Mouse (Mus musculus) liver, postnatal 0 days (tissue): ENCODE results near the gene Armc6. TPM values are rescaled to one million over a fixed set of nuclear protein-coding genes. Genes with fewer than 3 reads are reported as not detected.

Source experiments
- ATAC-seq: fragments of 200-750 bp; cut with Nextera tagmentation; 2 replicates; pipeline ENCODE4 v1.8.0; 2017; ENCODE audit warnings: mild to moderate bottlenecking, moderate library complexity
- DNase-seq: peaks from one replicate; pipeline ENCODE4 v3.0.0-alpha.2; 2016
- H3K27ac ChIP-seq: fragments of 300-500 bp; sonication (generic); 2 replicates; pipeline ENCODE4 v1.5.1; 2014; ENCODE audit warnings: antibody characterized with exemption, moderate library complexity, mild to moderate bottlenecking, low read depth
- H3K27me3 ChIP-seq: fragments of 300-500 bp; sonication (generic); 2 replicates; pipeline ENCODE4 v1.6.1; 2014; ENCODE audit warnings: low read length, control low read depth, mixed read lengths; ENCODE audit not compliant: insufficient read depth
- H3K36me3 ChIP-seq: fragments of 300-500 bp; sonication (generic); replicated peaks from 2 replicates; pipeline ENCODE4 v1.6.1; 2014; ENCODE audit warnings: mild to moderate bottlenecking, control low read depth, low read length, moderate library complexity, mixed read lengths; ENCODE audit not compliant: insufficient read depth
- H3K4me1 ChIP-seq: fragments of 300-500 bp; sonication (generic); 2 replicates; pipeline ENCODE4 v1.6.1; 2014; ENCODE audit warnings: antibody characterized with exemption, mild to moderate bottlenecking, control low read depth; ENCODE audit not compliant: insufficient read depth
- H3K4me2 ChIP-seq: fragments of 300-500 bp; sonication (generic); 2 replicates; pipeline ENCODE4 v1.6.1; 2014; ENCODE audit warnings: low read depth, mild to moderate bottlenecking, low read length, moderate library complexity, mixed read lengths
- H3K4me3 ChIP-seq: fragments of 300-500 bp; sonication (generic); 2 replicates; pipeline ENCODE4 v1.5.1; 2014; ENCODE audit warnings: low read depth, low read length
- H3K9ac ChIP-seq: fragments of 300-500 bp; sonication (generic); replicated peaks from 2 replicates; pipeline ENCODE4 v1.6.1; 2014; ENCODE audit warnings: mild to moderate bottlenecking, moderate library complexity
- H3K9me3 ChIP-seq: fragments of 300-500 bp; sonication (generic); 2 replicates; pipeline ENCODE4 v1.6.1; 2016; ENCODE audit warnings: mild to moderate bottlenecking, control low read depth, low read length, mixed read lengths
- CTCF ChIP-seq: sonication (generic); IDR thresholded peaks from 2 replicates; pipeline ENCODE4 v1.5.1; 2016; ENCODE audit warnings: antibody characterized with exemption, low read depth
- EP300 ChIP-seq: IDR thresholded peaks from 2 replicates; pipeline ENCODE4 v1.6.1; 2016; ENCODE audit warnings: antibody characterized with exemption, low read depth, mild to moderate bottlenecking
- WGBS: fragments of 180-500 bp; shearing (Covaris S2); extraction: QIAGEN DNeasy Blood & Tissue Kit; methylation state at CpG from one replicate; pipeline ENCODE4 v1.1.7; 2014; ENCODE audit not compliant: insufficient replicate concordance; 5-methylcytosine and 5-hydroxymethylcytosine counted together
- polyA plus RNA-seq: library from polyadenylated mRNA; unstranded; fragments of >200 nt; fragmentation: Nextera tagmentation; extraction: Ambion mirVana; gene quantifications from 2 replicates; pipeline ENCODE4 v1.2.1, GENCODE M21; 2015

Armc6 gene
- polyA plus RNA-seq, 1 experiment from 2014 or later = 6.3 TPM

GRCm38 (mm10) chr8:70246622-70247021, 12.4 kb upstream of the Armc6 start:
- no peak for ATAC-seq
- H3K27ac ChIP-seq = no peak overlapping the region
- DNase-seq = no peak
- no peaks in the 10 kb centered on the region for H3K9me3 ChIP-seq
- H3K9ac ChIP-seq = no peak overlapping the region
- 91% methylated on average over 6 of the region's 6 CpGs for WGBS
- no peaks in the 10 kb centered on the region for H3K4me1 ChIP-seq
- no peak for TF ChIP-seq CTCF
- no peak for TF ChIP-seq EP300
- H3K27me3 ChIP-seq = no peaks in the 10 kb centered on the region
- H3K4me2 ChIP-seq = no peak overlapping the region
- H3K36me3 ChIP-seq = peaks cover 66% of the 10 kb centered on the region
- H3K4me3 ChIP-seq = no peak overlapping the region

- Histone ChIP-seq H3K4me1 (peaks cover 7% of the 10 kb centered on the region), H3K4me2 (no peak overlapping the region), H3K27me3 (no peaks in the 10 kb centered on the region), H3K27ac (no peak overlapping the region), H3K36me3 (peaks cover 51% of the 10 kb centered on the region), H3K9me3 (no peaks in the 10 kb centered on the region), H3K4me3 (no peak overlapping the region), H3K9ac (no peak overlapping the region)
- ATAC-seq (no peak), DNase-seq (no peak)
- 87% methylated on average over 5 of the region's 5 CpGs for WGBS
- TF ChIP-seq EP300 (no peak), CTCF (peak; percentile 44)
These were observed 6.4 kb upstream of the Armc6 start for GRCm38 (mm10) chr8:70240642-70241041.

GRCm38 (mm10) chr8:70237842-70238241, 3.6 kb upstream of the Armc6 start:
- Histone ChIP-seq H3K9me3 (no peaks in the 10 kb centered on the region), H3K4me3 (no peak overlapping the region), H3K4me1 (peaks cover 20% of the 10 kb centered on the region), H3K4me2 (no peak overlapping the region), H3K36me3 (peaks cover 36% of the 10 kb centered on the region), H3K27me3 (no peaks in the 10 kb centered on the region), H3K9ac (no peak overlapping the region), H3K27ac (no peak overlapping the region)
- ATAC-seq (no peak), DNase-seq (no peak)
- 66% methylated on average over 2 of the region's 2 CpGs for WGBS
- TF ChIP-seq EP300 = no peak
- no peak for TF ChIP-seq CTCF

DNA sequence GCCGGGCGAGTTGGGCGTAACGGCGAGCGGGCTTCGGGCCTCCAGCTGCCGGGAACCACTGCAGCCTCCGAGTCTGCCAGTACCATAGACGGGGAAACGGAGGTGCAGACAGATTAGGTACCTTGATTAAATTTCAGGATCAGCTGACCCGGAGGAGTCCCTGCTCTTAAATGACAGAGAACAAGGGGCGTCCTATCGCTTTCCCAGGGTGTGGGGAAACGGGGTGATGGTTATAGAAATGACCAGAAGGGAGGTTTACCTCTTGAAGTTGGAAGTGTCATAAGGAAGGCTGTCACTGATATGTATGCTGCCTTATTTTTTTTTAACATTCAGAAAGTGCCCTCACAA, 489 bp upstream of the Armc6 start:
- peaks cover 20% of the 10 kb centered on the region for H3K4me1 ChIP-seq
- H3K27me3 ChIP-seq = no peaks in the 10 kb centered on the region
- peak overlapping the region; percentile 98 for H3K27ac ChIP-seq
- H3K4me3 ChIP-seq = peak overlapping the region; percentile 68
- DNase-seq = no peak
- no peak for TF ChIP-seq CTCF
- TF ChIP-seq EP300 = no peak
- ATAC-seq = no peak
- under 1% methylated on average over 15 of the region's 15 CpGs for WGBS
- H3K9ac ChIP-seq = peak overlapping the region; percentile 91
- H3K4me2 ChIP-seq = peak overlapping the region; percentile 89
- H3K9me3 ChIP-seq = no peaks in the 10 kb centered on the region
- peaks cover 19% of the 10 kb centered on the region for H3K36me3 ChIP-seq

DNA sequence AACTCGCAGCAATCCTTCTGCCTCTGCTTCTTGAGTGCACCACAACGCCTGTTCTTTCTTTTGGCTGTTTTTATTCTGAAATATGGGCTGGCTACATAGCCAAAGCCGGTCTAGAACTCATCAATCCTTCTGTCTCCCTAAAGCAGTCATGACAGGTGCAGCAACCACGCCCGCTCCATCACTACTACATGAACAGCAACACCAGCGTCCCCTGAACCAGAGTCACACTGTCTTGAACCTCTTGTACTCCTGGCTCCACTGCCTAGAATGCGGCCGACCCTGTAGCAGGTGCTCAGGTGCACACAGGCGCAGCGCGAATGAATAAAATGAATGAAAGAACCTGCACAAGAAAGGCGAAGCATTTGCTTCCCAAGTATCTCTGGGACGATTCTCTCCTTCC, 660 bp downstream of the Armc6 start:
- Histone ChIP-seq H3K4me2 (peak overlapping the region; percentile 89), H3K27me3 (no peaks in the 10 kb centered on the region), H3K9me3 (no peaks in the 10 kb centered on the region), H3K27ac (peak overlapping the region; percentile 98; the same call in 1 of the 2 replicates), H3K4me1 (peaks cover 20% of the 10 kb centered on the region), H3K36me3 (peaks cover 27% of the 10 kb centered on the region), H3K4me3 (peak overlapping the region; percentile 68), H3K9ac (peak overlapping the region; percentile 91)
- no peak for TF ChIP-seq EP300
- TF ChIP-seq CTCF = no peak
- DNase-seq = no peak
- WGBS = 6% methylated on average over 13 of the region's 13 CpGs
- no peak for ATAC-seq

DNA sequence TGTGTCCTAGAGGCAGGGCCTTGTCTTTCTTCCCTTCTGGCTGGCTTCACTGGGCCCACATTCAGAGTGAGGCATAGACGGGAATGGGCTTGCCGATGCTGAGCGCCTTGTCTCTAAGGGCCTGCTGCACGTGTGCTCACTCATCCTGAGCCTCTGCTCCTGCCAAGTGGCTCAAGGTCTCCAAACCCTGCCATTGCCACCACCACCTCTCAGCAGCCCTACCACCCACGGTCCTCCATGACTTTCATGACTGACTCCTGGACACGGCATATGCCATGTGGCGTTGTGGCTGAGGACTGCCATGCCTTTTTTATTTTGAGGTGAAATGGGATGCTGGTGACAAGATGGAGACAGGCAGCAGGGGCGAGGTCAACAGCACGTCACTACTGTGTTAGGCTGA, 3.4 kb downstream of the Armc6 start:
- ATAC-seq (no peak), DNase-seq (no peak)
- Histone ChIP-seq H3K4me1 (peaks cover 15% of the 10 kb centered on the region), H3K36me3 (peaks cover 12% of the 10 kb centered on the region), H3K27ac (no peak overlapping the region), H3K9me3 (no peaks in the 10 kb centered on the region), H3K27me3 (no peaks in the 10 kb centered on the region), H3K4me2 (no peak overlapping the region), H3K4me3 (no peak overlapping the region), H3K9ac (no peak overlapping the region)
- no peak for TF ChIP-seq EP300
- TF ChIP-seq CTCF = no peak
- WGBS = 89% methylated on average over 9 of the region's 9 CpGs

DNA sequence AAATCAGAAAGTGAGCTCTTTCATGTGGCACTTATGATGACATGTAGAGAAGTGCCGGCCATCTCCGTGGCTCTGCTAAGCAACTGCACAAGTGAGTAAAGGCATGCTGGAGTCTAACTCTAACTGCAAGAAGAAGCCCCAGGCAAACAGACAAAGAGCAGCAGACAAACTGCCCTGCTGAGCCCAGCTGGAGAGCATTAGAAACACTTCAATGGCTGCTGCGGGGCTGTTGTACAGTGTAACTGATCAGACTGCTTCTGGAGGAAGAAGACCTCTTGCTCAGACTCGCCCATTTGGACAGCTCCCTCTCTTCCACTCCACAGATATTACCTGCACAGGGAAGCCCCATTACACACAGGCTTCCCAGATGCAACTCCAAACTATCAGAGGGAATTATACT, 6.3 kb downstream of the Armc6 start:
- peaks cover 17% of the 10 kb centered on the region for H3K36me3 ChIP-seq
- no peaks in the 10 kb centered on the region for H3K9me3 ChIP-seq
- 93% methylated on average over 4 of the region's 4 CpGs for WGBS
- DNase-seq (no peak), ATAC-seq (no peak)
- no peak overlapping the region for H3K27ac ChIP-seq
- H3K4me2 ChIP-seq = no peak overlapping the region
- no peak for TF ChIP-seq EP300
- no peak for TF ChIP-seq CTCF
- H3K27me3 ChIP-seq = no peaks in the 10 kb centered on the region
- H3K9ac ChIP-seq = no peak overlapping the region
- no peak overlapping the region for H3K4me3 ChIP-seq
- H3K4me1 ChIP-seq = no peaks in the 10 kb centered on the region
